Mouse (Mus musculus) kidney, adult 18-20 months (tissue): ENCODE results near the gene Gm21679.
"Not testable (repeated sequence)": the region's sequence is repeated elsewhere in the genome, so short reads cannot be mapped to it uniquely, and the experiment has no call there.

Experiments
- DNase-seq: peaks from one replicate; pipeline ENCODE4 v3.0.0; 2021

The Gm21679 gene

GRCm38 (mm10) chrY:29683270-29683669 is at the start of gene Gm21679:
Gene Gm21679 (minus strand): TSS chrY:29683370.
- not testable (repeated sequence) for DNase-seq
